Mouse (Mus musculus) left cerebral cortex, postnatal 36 days (tissue): ENCODE data around the gene Btbd9. TPM values are rescaled to one million over a fixed set of nuclear protein-coding genes. Genes with fewer than 3 reads are reported as not detected.

ENCODE experiments used
- DNase-seq, 2 experiments: peaks; one replicate each; pipeline ENCODE4 v3.0.0; 2021 to 2022; ENCODE audit warnings: low spot score in 2 of 2, mixed read lengths in 1 of 2
- intact Hi-C: fragments of 180-260 bp; cut with DNase I; formaldehyde crosslinking; loops from one replicate; pipeline ENCODE4 v1.15.1; 2025
- total RNA-seq, 2 experiments: library from RNA; stranded (reverse); gene quantifications; 2 replicates each; pipeline ENCODE4 v1.2.3; 2021

Btbd9 gene
- total RNA-seq, 2 experiments from 2014 or later, result 80.5 to 105 TPM

GRCm38 (mm10) chr17:30468368-30468767 is 107.9 kb downstream of the Btbd9 start:
- intact Hi-C loops, result no loop called here
- DNase-seq, result no peak

GRCm38 (mm10) chr17:30467566-30468213 is 108.6 kb downstream of the Btbd9 start:
- peak; percentile 67 to 76 for DNase-seq
- intact Hi-C loops, result no loop called here

- intact Hi-C loops, result no loop called here
- no peak for DNase-seq
Measured at GRCm38 (mm10) chr17:30465060-30465762, 111.1 kb downstream of the Btbd9 start.

DNA sequence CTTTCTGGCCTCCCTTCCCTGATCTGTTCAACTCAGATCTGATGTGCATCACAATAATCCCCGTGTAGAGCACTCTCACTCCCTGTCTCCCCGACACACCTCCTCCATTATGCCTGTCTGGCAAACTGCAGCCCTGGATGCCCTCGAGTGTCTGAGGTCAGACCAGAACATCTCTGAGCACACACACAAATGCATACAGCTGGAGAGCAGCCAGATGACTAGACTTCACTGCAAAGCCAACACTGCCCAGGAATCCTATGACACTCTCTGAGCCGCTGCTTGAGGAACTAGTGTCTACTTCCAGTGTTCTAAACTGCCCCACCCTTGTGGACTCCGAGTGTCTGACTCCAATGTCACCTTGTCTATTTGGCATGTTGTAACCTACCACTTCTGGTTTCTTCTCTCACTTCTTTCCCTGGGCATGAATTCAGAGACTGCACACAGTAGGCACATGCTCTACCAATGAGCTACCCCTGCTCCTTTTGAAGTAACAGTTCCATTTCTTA is 112.0 kb downstream of the Btbd9 start:
- intact Hi-C loops, result loop anchor here (5.0 kb wide), 1 partner anchor 33 kb away; no protein-coding TSS in a partner anchor
- no peak for DNase-seq

DNA sequence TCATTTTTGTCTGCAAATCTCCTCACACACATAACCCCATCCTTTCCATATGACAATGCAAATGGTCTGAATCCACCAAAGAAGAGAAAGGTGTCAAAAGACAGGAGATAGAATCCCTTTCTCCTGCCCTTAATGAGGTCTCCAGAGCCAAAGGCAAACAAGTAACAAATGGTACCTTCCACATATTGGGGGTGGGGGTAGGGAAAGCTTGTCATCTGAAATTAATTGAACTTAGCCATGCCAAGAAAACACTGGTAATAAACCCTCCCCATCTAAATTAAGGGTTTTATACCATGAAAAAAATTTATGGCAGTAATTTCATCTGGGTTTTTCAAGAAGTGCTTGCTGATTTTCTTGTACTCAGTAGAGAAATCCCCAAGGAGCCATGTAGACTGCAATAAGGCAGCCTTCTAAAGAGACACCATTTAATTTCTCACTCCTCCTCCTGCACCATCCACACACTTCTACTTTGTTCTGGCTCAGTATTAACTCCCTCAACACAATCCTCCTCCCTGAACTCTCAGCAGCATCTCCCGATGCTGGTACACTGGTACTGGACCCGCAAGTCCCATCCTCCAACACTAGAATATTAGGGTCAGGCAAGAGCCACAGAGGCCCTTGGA is 115.5 kb downstream of the Btbd9 start:
- intact Hi-C loops, result loop anchor here (5.0 kb wide), 1 partner anchor 36 kb away; no protein-coding TSS in a partner anchor
- DNase-seq, result no peak

- DNase-seq, result no peak
- intact Hi-C loops, result loop anchor here (5.0 to 10.0 kb wide), 5 partner anchors 38 to 572 kb away; no protein-coding TSS in a partner anchor
Measured at GRCm38 (mm10) chr17:30459706-30460105, 116.6 kb downstream of the Btbd9 start.

DNA sequence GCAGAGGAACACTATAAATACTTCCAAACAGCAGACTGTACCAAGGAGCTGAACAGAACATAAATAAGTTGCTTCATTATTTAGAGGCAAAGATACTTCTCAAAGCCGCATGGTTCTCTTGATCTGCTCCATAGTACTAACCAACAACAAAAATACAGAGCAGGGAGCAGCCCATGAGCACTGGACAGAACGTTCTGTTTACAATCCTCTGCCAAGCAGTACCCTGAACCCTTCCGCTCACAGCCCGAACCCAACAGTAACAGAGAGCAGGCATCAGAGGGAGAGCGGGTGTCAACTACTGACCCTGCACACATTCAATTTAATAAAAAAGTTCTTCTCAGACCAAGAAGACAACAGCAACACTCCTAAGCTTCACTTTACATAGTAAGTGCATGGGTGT is 117.4 kb downstream of the Btbd9 start:
- intact Hi-C loops, result loop anchor here (5.0 to 10.0 kb wide), 4 partner anchors 344 to 572 kb away; no protein-coding TSS in a partner anchor
- no peak for DNase-seq

- intact Hi-C loops, result loop anchor here (5.0 to 10.0 kb wide), 4 partner anchors 344 to 571 kb away; no protein-coding TSS in a partner anchor
- DNase-seq, result no peak
Measured at GRCm38 (mm10) chr17:30458301-30458700, 118.0 kb downstream of the Btbd9 start.

DNA sequence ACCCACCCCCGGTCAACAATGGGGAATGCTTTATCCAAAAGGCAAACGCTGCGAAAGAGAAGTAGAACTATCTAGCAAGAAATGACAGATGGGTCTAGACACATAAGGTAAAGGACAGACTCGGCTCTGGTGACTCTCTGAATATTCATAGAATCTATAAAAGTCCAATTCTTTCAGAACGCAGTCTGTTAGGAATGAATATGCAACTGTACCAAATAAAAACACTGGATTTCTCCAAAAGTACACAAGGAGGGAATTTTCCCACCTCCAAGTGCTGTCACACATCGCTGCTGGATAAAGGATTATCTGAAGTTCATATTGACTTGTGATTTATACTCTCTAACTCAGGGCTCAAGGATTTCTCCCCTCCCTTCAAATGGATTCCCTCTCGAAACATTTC is 118.8 kb downstream of the Btbd9 start:
- intact Hi-C loops, result loop anchor here (5.0 to 10.0 kb wide), 4 partner anchors 343 to 570 kb away; no protein-coding TSS in a partner anchor
- DNase-seq, result no peak

GRCm38 (mm10) chr17:30456293-30456692 is 120.0 kb downstream of the Btbd9 start:
- intact Hi-C loops, result loop anchor here (5.0 to 10.0 kb wide), 4 partner anchors 341 to 569 kb away; no protein-coding TSS in a partner anchor
- DNase-seq, result no peak

DNA sequence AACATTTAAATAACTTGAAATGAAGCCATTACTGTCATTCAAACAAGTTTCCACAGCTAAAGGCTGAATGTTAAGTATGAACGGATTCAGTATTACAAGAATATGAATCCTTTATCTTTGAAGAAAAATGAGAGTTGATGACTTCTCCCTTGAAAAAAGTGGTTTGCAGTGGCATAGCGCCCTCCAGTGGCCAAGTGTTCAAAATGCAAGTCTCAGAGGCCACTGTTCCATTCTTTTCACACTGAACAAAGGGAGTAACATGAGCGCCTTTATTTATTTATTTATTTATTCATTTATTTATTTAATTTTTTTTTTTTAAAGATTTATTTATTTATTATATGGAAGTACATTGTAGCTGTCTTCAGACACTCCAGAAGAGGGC is 121.4 kb downstream of the Btbd9 start:
- intact Hi-C loops, result loop anchor here (5.0 to 10.0 kb wide), 4 partner anchors 340 to 568 kb away; no protein-coding TSS in a partner anchor
- DNase-seq, result peak; percentile 81 to 84

GRCm38 (mm10) chr17:30454155-30454861 is 122.0 kb downstream of the Btbd9 start:
- intact Hi-C loops, result loop anchor here (10.0 kb wide), 1 partner anchor 340 kb away; no protein-coding TSS in a partner anchor
- no peak for DNase-seq

- intact Hi-C loops, result loop anchor here (10.0 kb wide), 1 partner anchor 338 kb away; no protein-coding TSS in a partner anchor
- no peak for DNase-seq
Measured at GRCm38 (mm10) chr17:30453272-30453671, 123.0 kb downstream of the Btbd9 start.

DNA sequence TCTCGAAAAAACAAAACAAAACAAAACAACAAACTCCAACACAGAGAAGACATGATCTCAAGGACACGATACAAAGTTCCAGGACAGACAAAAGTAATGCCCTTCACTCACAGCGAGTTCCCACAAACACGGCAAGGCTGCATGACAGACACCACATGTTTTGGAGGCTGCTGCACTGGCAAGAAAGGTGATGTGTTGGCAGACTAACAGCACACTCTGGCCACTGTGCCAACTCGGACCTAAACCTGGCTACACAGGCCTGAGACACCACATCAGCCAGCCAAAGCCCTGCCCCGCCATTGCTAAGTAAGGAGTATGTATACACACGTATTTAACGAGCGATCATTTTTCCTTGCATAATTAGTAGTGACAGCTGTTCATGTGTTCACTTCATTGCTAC is 123.9 kb downstream of the Btbd9 start:
- DNase-seq, result no peak
- intact Hi-C loops, result loop anchor here (10.0 kb wide), 1 partner anchor 338 kb away; no protein-coding TSS in a partner anchor

DNA sequence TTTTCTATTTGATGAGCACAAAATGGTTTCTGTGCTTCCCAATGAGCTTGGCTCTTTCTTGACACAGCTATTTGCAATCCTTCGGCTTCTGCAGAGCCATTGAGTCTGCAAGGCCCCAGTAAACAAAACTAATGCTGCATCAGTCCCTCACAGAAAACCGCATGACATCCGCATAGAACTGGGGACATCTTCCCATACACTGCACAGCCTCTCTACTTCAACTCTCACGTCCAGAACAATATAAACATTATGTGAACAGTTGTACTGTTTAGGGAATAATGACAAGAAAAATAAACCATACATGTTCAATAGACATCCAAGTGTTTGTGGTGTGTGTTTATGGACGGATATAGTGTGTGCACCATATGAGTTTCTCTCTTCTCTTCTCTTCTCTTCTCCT is 127.7 kb downstream of the Btbd9 start:
- intact Hi-C loops, result no loop called here
- DNase-seq, result no peak

GRCm38 (mm10) chr17:30445805-30446441 is 130.4 kb downstream of the Btbd9 start:
- no peak for DNase-seq
- intact Hi-C loops, result no loop called here

DNA sequence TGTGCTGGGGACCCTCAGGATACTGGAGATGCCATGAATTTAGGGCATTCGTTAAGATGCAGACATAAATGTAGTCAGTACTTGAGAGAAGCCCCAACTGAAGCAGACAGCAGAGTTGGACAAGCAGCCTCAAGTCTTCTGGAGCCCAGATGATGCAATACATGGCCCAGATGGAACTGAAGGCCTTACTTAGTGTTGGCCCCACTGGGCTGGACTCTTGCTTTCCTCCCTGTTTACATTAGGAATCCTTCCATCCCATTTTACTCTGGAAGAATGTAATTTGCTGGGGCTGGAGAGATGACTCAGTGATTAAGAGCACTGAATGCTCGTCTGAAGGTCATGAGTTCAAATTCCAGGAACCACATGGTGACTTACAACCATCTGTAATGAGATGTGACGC is 136.6 kb downstream of the Btbd9 start:
- DNase-seq, result no peak
- intact Hi-C loops, result no loop called here

GRCm38 (mm10) chr17:30438786-30439185 is 137.5 kb downstream of the Btbd9 start:
- DNase-seq, result no peak
- intact Hi-C loops, result no loop called here

GRCm38 (mm10) chr17:30436021-30436461 is 140.2 kb downstream of the Btbd9 start:
- intact Hi-C loops, result no loop called here
- no peak for DNase-seq
